Mouse (Mus musculus) forebrain, embryonic 15.5 days (tissue): ENCODE measurements around the gene Lce3e. TPM values are rescaled to one million over a fixed set of nuclear protein-coding genes. Genes with fewer than 3 reads are reported as not detected.

ENCODE experiments used
- ATAC-seq: fragments of 200-750 bp; cut with Nextera tagmentation; replicated peaks from 2 replicates; pipeline ENCODE4 v1.8.0; 2017; ENCODE audit warnings: mild to moderate bottlenecking, moderate TSS enrichment, moderate library complexity
- H3K27ac ChIP-seq: fragments of 300-500 bp; sonication (generic); replicated peaks from 2 replicates; pipeline ENCODE4 v1.5.1; 2015; ENCODE audit warnings: mild to moderate bottlenecking, inconsistent platforms
- H3K27me3 ChIP-seq: fragments of 300-500 bp; sonication (generic); 2 replicates; pipeline ENCODE4 v1.6.1; 2015; ENCODE audit warnings: inconsistent platforms
- H3K36me3 ChIP-seq: fragments of 300-500 bp; sonication (generic); 2 replicates; pipeline ENCODE4 v1.6.1; 2015; ENCODE audit warnings: mild to moderate bottlenecking, inconsistent platforms
- H3K4me1 ChIP-seq: fragments of 300-500 bp; sonication (generic); 2 replicates; pipeline ENCODE4 v1.6.1; 2015; ENCODE audit warnings: inconsistent platforms
- H3K4me2 ChIP-seq: fragments of 300-500 bp; sonication (generic); replicated peaks from 2 replicates; pipeline ENCODE4 v1.6.1; 2015; ENCODE audit warnings: mild to moderate bottlenecking, inconsistent platforms
- H3K4me3 ChIP-seq: fragments of 300-500 bp; sonication (generic); 2 replicates; pipeline ENCODE4 v1.5.1; 2015; ENCODE audit warnings: mild to moderate bottlenecking, inconsistent platforms
- H3K9ac ChIP-seq: fragments of 300-500 bp; sonication (generic); replicated peaks from 2 replicates; pipeline ENCODE4 v1.6.1; 2015; ENCODE audit warnings: mild to moderate bottlenecking, inconsistent platforms
- H3K9me3 ChIP-seq: fragments of 300-500 bp; sonication (generic); 2 replicates; pipeline ENCODE4 v1.6.1; 2016; ENCODE audit warnings: inconsistent platforms
- WGBS: fragments of 180-500 bp; shearing (Covaris S2); methylation state at CpG from one replicate; pipeline ENCODE4 v1.1.7; 2015; ENCODE audit warnings: mixed read lengths; 5-methylcytosine and 5-hydroxymethylcytosine counted together
- polyA plus RNA-seq: library from polyadenylated mRNA; unstranded; fragments of >200 nt; fragmentation: Nextera tagmentation; extraction: Ambion mirVana; gene quantifications from 2 replicates; pipeline ENCODE4 v1.2.1, GENCODE M21; 2015

The Lce3e gene
- not detected in 2 replicates for polyA plus RNA-seq

- H3K4me2 ChIP-seq, result no peak within 1 kb of the TSS
- no peak within 1 kb of the TSS for H3K27ac ChIP-seq
- H3K9ac ChIP-seq, result no peak within 1 kb of the TSS
- H3K4me3 ChIP-seq, result no peak within 1 kb of the TSS
- ATAC-seq, result no peak
- no peaks in the 10 kb centered on the region for H3K9me3 ChIP-seq
- H3K4me1 ChIP-seq, result no peaks in the 10 kb centered on the region
- H3K27me3 ChIP-seq, result no peaks in the 10 kb centered on the region
- H3K36me3 ChIP-seq, result no peaks in the 10 kb centered on the region
- 94% methylated on average over 2 of the region's 2 CpGs for WGBS
Observed at GRCm38 (mm10) chr3:92966761-92967160, at the start of gene Lce3e. Gene Lce3e (plus strand): TSS chr3:92967061.

- Histone ChIP-seq H3K27ac (no peak overlapping the region), H3K9me3 (no peaks in the 10 kb centered on the region), H3K4me2 (no peak overlapping the region), H3K4me1 (no peaks in the 10 kb centered on the region), H3K36me3 (no peaks in the 10 kb centered on the region), H3K9ac (no peak overlapping the region), H3K4me3 (no peak overlapping the region), H3K27me3 (no peaks in the 10 kb centered on the region)
- WGBS, result 71% methylated on average over 4 of the region's 4 CpGs
- no peak for ATAC-seq
Observed at GRCm38 (mm10) chr3:92920364-92920763, 46.5 kb upstream of the Lce3e start.

GRCm38 (mm10) chr3:92926130-92926529 lies 40.7 kb upstream of the Lce3e start, which contains the start of gene Lce3a:
Gene Lce3a (minus strand): TSS chr3:92926230.
- H3K9me3 ChIP-seq, result no peaks in the 10 kb centered on the region
- no peak within 1 kb of the TSS for H3K9ac ChIP-seq
- no peak for ATAC-seq
- no peak within 1 kb of the TSS for H3K4me2 ChIP-seq
- 83% methylated on average over 2 of the region's 2 CpGs for WGBS
- no peaks in the 10 kb centered on the region for H3K4me1 ChIP-seq
- H3K27me3 ChIP-seq, result no peaks in the 10 kb centered on the region
- H3K36me3 ChIP-seq, result no peaks in the 10 kb centered on the region
- no peak within 1 kb of the TSS for H3K4me3 ChIP-seq
- no peak within 1 kb of the TSS for H3K27ac ChIP-seq

- H3K4me1 ChIP-seq, result no peaks in the 10 kb centered on the region
- H3K27me3 ChIP-seq, result no peaks in the 10 kb centered on the region
- ATAC-seq, result no peak
- 55% methylated on average over 2 of the region's 2 CpGs for WGBS
- H3K9ac ChIP-seq, result no peak within 1 kb of the TSS
- H3K9me3 ChIP-seq, result no peaks in the 10 kb centered on the region
- no peak within 1 kb of the TSS for H3K4me3 ChIP-seq
- no peak within 1 kb of the TSS for H3K27ac ChIP-seq
- no peak within 1 kb of the TSS for H3K4me2 ChIP-seq
- H3K36me3 ChIP-seq, result no peaks in the 10 kb centered on the region
Observed at GRCm38 (mm10) chr3:92932679-92933078, 34.2 kb upstream of the Lce3e start, which contains the start of gene Lce3b. Gene Lce3b (plus strand): TSS chr3:92932979.

GRCm38 (mm10) chr3:92944186-92944585 lies 22.7 kb upstream of the Lce3e start, which contains the start of gene Lce3c:
Gene Lce3c (plus strand): TSS chr3:92944486.
- H3K27ac ChIP-seq, result no peak within 1 kb of the TSS
- H3K27me3 ChIP-seq, result no peaks in the 10 kb centered on the region
- 88% methylated on average over 1 of the region's 1 CpGs for WGBS
- no peaks in the 10 kb centered on the region for H3K9me3 ChIP-seq
- no peak for ATAC-seq
- no peak within 1 kb of the TSS for H3K4me3 ChIP-seq
- H3K9ac ChIP-seq, result no peak within 1 kb of the TSS
- H3K36me3 ChIP-seq, result no peaks in the 10 kb centered on the region
- H3K4me1 ChIP-seq, result no peaks in the 10 kb centered on the region
- H3K4me2 ChIP-seq, result no peak within 1 kb of the TSS

GRCm38 (mm10) chr3:92957090-92957489 lies 9.8 kb upstream of the Lce3e start, which contains the start of gene Lce3d:
Gene Lce3d (plus strand): TSS chr3:92957390.
- H3K9ac ChIP-seq, result no peak within 1 kb of the TSS
- H3K4me2 ChIP-seq, result no peak within 1 kb of the TSS
- H3K27ac ChIP-seq, result no peak within 1 kb of the TSS
- H3K36me3 ChIP-seq, result no peaks in the 10 kb centered on the region
- whole genome bisulfite sequencing, result 96% methylated on average over 1 of the region's 1 CpGs
- no peaks in the 10 kb centered on the region for H3K9me3 ChIP-seq
- no peaks in the 10 kb centered on the region for H3K4me1 ChIP-seq
- ATAC-seq, result no peak
- no peak within 1 kb of the TSS for H3K4me3 ChIP-seq
- H3K27me3 ChIP-seq, result no peaks in the 10 kb centered on the region

- H3K4me1 ChIP-seq, result no peaks in the 10 kb centered on the region
- ATAC-seq, result no peak
- no peak overlapping the region for H3K27ac ChIP-seq
- H3K9me3 ChIP-seq, result no peaks in the 10 kb centered on the region
- H3K9ac ChIP-seq, result no peak overlapping the region
- H3K27me3 ChIP-seq, result no peaks in the 10 kb centered on the region
- no peak overlapping the region for H3K4me3 ChIP-seq
- 75% methylated on average over 2 of the region's 2 CpGs for WGBS
- H3K36me3 ChIP-seq, result no peaks in the 10 kb centered on the region
- H3K4me2 ChIP-seq, result no peak overlapping the region
Observed at GRCm38 (mm10) chr3:92978484-92978883, 11.6 kb downstream of the Lce3e start.

- Histone ChIP-seq H3K36me3 (no peaks in the 10 kb centered on the region), H3K27me3 (no peaks in the 10 kb centered on the region), H3K4me2 (no peak within 1 kb of the TSS), H3K4me1 (no peaks in the 10 kb centered on the region), H3K4me3 (no peak within 1 kb of the TSS), H3K9ac (no peak within 1 kb of the TSS), H3K9me3 (no peaks in the 10 kb centered on the region), H3K27ac (no peak within 1 kb of the TSS)
- ATAC-seq, result no peak
Observed at GRCm38 (mm10) chr3:92991926-92992325, 25.1 kb downstream of the Lce3e start, which contains the start of gene Lce3f. Gene Lce3f (plus strand): TSS chr3:92992226.

- no peak overlapping the region for H3K4me2 ChIP-seq
- no peak overlapping the region for H3K4me3 ChIP-seq
- 4% methylated on average over 7 of the region's 7 CpGs for WGBS
- no peak overlapping the region for H3K27ac ChIP-seq
- H3K9me3 ChIP-seq, result no peaks in the 10 kb centered on the region
- H3K36me3 ChIP-seq, result no peaks in the 10 kb centered on the region
- H3K9ac ChIP-seq, result no peak overlapping the region
- peak; percentile 94 for ATAC-seq
- H3K27me3 ChIP-seq, result no peaks in the 10 kb centered on the region
- H3K4me1 ChIP-seq, result peaks cover 2% of the 10 kb centered on the region; the same call in 1 of the 2 replicates
Observed at GRCm38 (mm10) chr3:92998691-92999090, 31.8 kb downstream of the Lce3e start.

- Histone ChIP-seq H3K4me1 (peaks cover 2% of the 10 kb centered on the region; the same call in 1 of the 2 replicates), H3K27ac (no peak overlapping the region), H3K9ac (no peak overlapping the region), H3K36me3 (no peaks in the 10 kb centered on the region), H3K4me2 (no peak overlapping the region), H3K9me3 (no peaks in the 10 kb centered on the region), H3K4me3 (no peak overlapping the region), H3K27me3 (no peaks in the 10 kb centered on the region)
- no peak for ATAC-seq
- WGBS, result 82% methylated on average over 3 of the region's 3 CpGs
Observed at GRCm38 (mm10) chr3:93000621-93001020, 33.8 kb downstream of the Lce3e start.

- ATAC-seq, result peak; percentile 70; the same call in 1 of the 2 replicates
- Histone ChIP-seq H3K4me1 (peaks cover 2% of the 10 kb centered on the region; the same call in 1 of the 2 replicates), H3K9ac (no peak overlapping the region), H3K27me3 (no peaks in the 10 kb centered on the region), H3K27ac (no peak overlapping the region), H3K4me2 (no peak overlapping the region), H3K4me3 (no peak overlapping the region), H3K9me3 (no peaks in the 10 kb centered on the region), H3K36me3 (no peaks in the 10 kb centered on the region)
- 38% methylated on average over 4 of the region's 4 CpGs for WGBS
Observed at GRCm38 (mm10) chr3:93002843-93003242, 36.0 kb downstream of the Lce3e start.

GRCm38 (mm10) chr3:93014378-93014801 lies 47.5 kb downstream of the Lce3e start:
- ATAC-seq, result peak; percentile 88
- 0% methylated on average over 24 of the region's 24 CpGs for WGBS
- H3K27ac ChIP-seq, result peak overlapping the region; percentile 21; the same call in 1 of the 2 replicates

GRCm38 (mm10) chr3:93014871-93015270 lies 48.0 kb downstream of the Lce3e start:
- H3K9ac ChIP-seq, result peak overlapping the region; percentile 51
- peak overlapping the region; percentile 49 for H3K4me3 ChIP-seq
- H3K9me3 ChIP-seq, result no peaks in the 10 kb centered on the region
- WGBS, result 18% methylated on average over 5 of the region's 5 CpGs
- ATAC-seq, result no peak; the same call in none of the 2 replicates
- H3K4me1 ChIP-seq, result peaks cover 12% of the 10 kb centered on the region; the same call in 1 of the 2 replicates
- no peaks in the 10 kb centered on the region for H3K36me3 ChIP-seq
- H3K27ac ChIP-seq, result no peak overlapping the region
- no peaks in the 10 kb centered on the region for H3K27me3 ChIP-seq
- peak overlapping the region; percentile 90 for H3K4me2 ChIP-seq

More at GRCm38 (mm10) chr3:93014378-93014801, 47.5 kb downstream of the Lce3e start:
- peak overlapping the region; percentile 51 for H3K9ac ChIP-seq
- H3K36me3 ChIP-seq, result no peaks in the 10 kb centered on the region
- H3K4me2 ChIP-seq, result peak overlapping the region; percentile 90
- no peaks in the 10 kb centered on the region for H3K9me3 ChIP-seq
- no peaks in the 10 kb centered on the region for H3K27me3 ChIP-seq
- H3K4me3 ChIP-seq, result peak overlapping the region; percentile 49
- peaks cover 12% of the 10 kb centered on the region; the same call in 1 of the 2 replicates for H3K4me1 ChIP-seq
